Mouse (Mus musculus) liver, embryonic 13.5 days (tissue): ENCODE data around the gene Rnf126. TPM values are rescaled to one million over a fixed set of nuclear protein-coding genes. Genes with fewer than 3 reads are reported as not detected.
"Not testable (repeated sequence)": the region's sequence is repeated elsewhere in the genome, so short reads cannot be mapped to it uniquely, and the experiment has no call there.

ENCODE experiments used
- ATAC-seq: fragments of 200-750 bp; cut with Nextera tagmentation; 2 replicates; pipeline ENCODE4 v1.8.0; 2017; ENCODE audit warnings: low read depth, mild to moderate bottlenecking, moderate number of reproducible peaks, moderate library complexity
- DNase-seq: peaks from one replicate; pipeline ENCODE4 v3.0.0; 2022
- H3K27ac ChIP-seq: fragments of 300-500 bp; sonication (generic); 2 replicates; pipeline ENCODE4 v1.5.1; 2015; ENCODE audit warnings: moderate library complexity, mild to moderate bottlenecking, inconsistent platforms
- H3K27me3 ChIP-seq: fragments of 300-500 bp; sonication (generic); 2 replicates; pipeline ENCODE4 v1.6.1; 2015; ENCODE audit warnings: mild to moderate bottlenecking, inconsistent platforms
- H3K36me3 ChIP-seq: fragments of 300-500 bp; sonication (generic); 2 replicates; pipeline ENCODE4 v1.6.1; 2015; ENCODE audit warnings: mild to moderate bottlenecking, inconsistent platforms
- H3K4me1 ChIP-seq: fragments of 300-500 bp; sonication (generic); replicated peaks from 2 replicates; pipeline ENCODE4 v1.6.1; 2015; ENCODE audit warnings: inconsistent platforms
- H3K4me2 ChIP-seq: fragments of 300-500 bp; sonication (generic); 2 replicates; pipeline ENCODE4 v1.6.1; 2015; ENCODE audit warnings: inconsistent platforms, mild to moderate bottlenecking, moderate library complexity
- H3K4me3 ChIP-seq: fragments of 300-500 bp; sonication (generic); replicated peaks from 2 replicates; pipeline ENCODE4 v1.5.1; 2015; ENCODE audit warnings: mild to moderate bottlenecking, inconsistent platforms
- H3K9ac ChIP-seq: fragments of 300-500 bp; sonication (generic); 2 replicates; pipeline ENCODE4 v1.6.1; 2015; ENCODE audit warnings: mild to moderate bottlenecking, inconsistent platforms
- H3K9me3 ChIP-seq: fragments of 300-500 bp; sonication (generic); replicated peaks from 2 replicates; pipeline ENCODE4 v1.6.1; 2016; ENCODE audit warnings: inconsistent platforms
- WGBS: fragments of 180-500 bp; shearing (Covaris S2); methylation state at CpG from one replicate; pipeline ENCODE4 v1.1.7; 2015; ENCODE audit not compliant: insufficient replicate concordance; 5-methylcytosine and 5-hydroxymethylcytosine counted together
- polyA plus RNA-seq: library from polyadenylated mRNA; unstranded; fragments of >200 nt; fragmentation: Nextera tagmentation; extraction: Ambion mirVana; gene quantifications from 2 replicates; pipeline ENCODE4 v1.2.1, GENCODE M21; 2015

Rnf126 gene
- polyA plus RNA-seq, 1 experiment from 2014 or later = 43.7 TPM

DNA sequence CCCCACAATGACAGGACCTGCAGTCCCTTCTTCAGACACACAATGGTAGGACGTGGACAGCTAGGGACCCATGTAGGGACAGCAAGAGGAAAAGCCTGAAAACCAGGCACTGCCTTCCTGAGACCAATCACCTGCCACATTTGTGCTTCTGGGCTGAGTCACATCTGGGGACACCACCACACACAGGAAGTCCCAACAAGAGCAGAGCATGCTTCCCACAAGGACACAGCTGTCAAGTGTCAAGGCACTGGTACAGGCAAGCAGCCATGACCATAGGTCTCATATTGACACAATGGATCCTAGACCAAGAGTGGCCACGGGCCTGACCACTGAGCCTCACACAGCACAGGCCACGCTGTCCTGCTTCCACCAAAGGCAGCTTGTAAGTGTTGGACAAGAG, 3.9 kb downstream of the Rnf126 start:
- Histone ChIP-seq H3K27ac (no peak overlapping the region), H3K4me3 (no peak overlapping the region), H3K36me3 (peaks cover 67% of the 10 kb centered on the region), H3K4me1 (peaks cover 44% of the 10 kb centered on the region), H3K27me3 (no peaks in the 10 kb centered on the region), H3K4me2 (no peak overlapping the region), H3K9ac (no peak overlapping the region), H3K9me3 (no peaks in the 10 kb centered on the region)
- DNase-seq = no peak
- whole genome bisulfite sequencing = 77% methylated on average over 3 of the region's 3 CpGs
- ATAC-seq = no peak

DNA sequence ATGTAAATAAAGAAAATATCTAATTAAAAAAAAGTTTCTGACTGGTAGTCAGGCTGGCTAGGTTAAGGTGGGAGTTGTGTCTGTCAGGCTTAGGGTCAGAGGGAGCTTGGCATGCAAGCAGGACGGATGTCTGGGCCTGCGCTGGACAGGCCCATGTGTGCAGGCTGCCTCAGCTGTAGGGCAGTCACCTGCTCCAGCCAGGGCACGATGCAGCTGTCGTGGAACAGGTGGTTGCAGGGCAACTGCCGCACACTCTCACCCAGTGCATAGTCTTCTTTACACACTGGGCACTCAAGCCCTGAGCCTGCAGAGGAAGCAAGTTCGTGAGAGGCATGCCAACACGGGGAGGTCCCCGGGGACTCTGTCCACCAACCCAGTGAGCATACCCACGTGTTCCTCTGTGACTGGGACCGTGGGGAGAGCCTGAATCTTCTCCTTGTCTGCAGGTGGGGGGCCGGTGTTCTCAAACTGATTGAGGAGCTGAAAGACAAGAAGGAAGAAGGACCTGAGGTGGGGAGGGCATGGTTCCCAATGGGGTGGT, 6.1 kb downstream of the Rnf126 start:
- Histone ChIP-seq H3K9ac (no peak overlapping the region), H3K4me1 (peaks cover 28% of the 10 kb centered on the region), H3K27ac (no peak overlapping the region), H3K4me3 (no peak overlapping the region), H3K4me2 (no peak overlapping the region), H3K9me3 (no peaks in the 10 kb centered on the region), H3K27me3 (no peaks in the 10 kb centered on the region), H3K36me3 (peaks cover 86% of the 10 kb centered on the region)
- whole genome bisulfite sequencing = 85% methylated on average over 11 of the region's 11 CpGs
- DNase-seq (no peak), ATAC-seq (no peak)

GRCm38 (mm10) chr10:79759675-79760074, 7.1 kb downstream of the Rnf126 start:
- not testable (repeated sequence) for H3K9ac ChIP-seq, DNase-seq, ATAC-seq, H3K9me3 ChIP-seq, H3K27me3 ChIP-seq, H3K4me2 ChIP-seq, H3K4me3 ChIP-seq, H3K27ac ChIP-seq
- 68% methylated on average over 1 of the region's 1 CpGs for WGBS
- Histone ChIP-seq H3K4me1 (peaks cover 28% of the 10 kb centered on the region), H3K36me3 (peaks cover 79% of the 10 kb centered on the region)

- DNase-seq (no peak), ATAC-seq (no peak)
- no peak overlapping the region for H3K27ac ChIP-seq
- WGBS = 85% methylated on average over 24 of the region's 24 CpGs
- no peaks in the 10 kb centered on the region for H3K9me3 ChIP-seq
- H3K27me3 ChIP-seq = peaks cover 3% of the 10 kb centered on the region; the same call in 1 of the 2 replicates
- H3K4me1 ChIP-seq = peaks cover 12% of the 10 kb centered on the region
- no peak overlapping the region for H3K4me2 ChIP-seq
- no peak overlapping the region for H3K4me3 ChIP-seq
- H3K36me3 ChIP-seq = peaks cover 55% of the 10 kb centered on the region
- no peak overlapping the region for H3K9ac ChIP-seq
Measured at GRCm38 (mm10) chr10:79756660-79757059, 10.1 kb downstream of the Rnf126 start.

GRCm38 (mm10) chr10:79755854-79756253, 10.9 kb downstream of the Rnf126 start:
- WGBS = 79% methylated on average over 3 of the region's 3 CpGs
- Histone ChIP-seq H3K4me3 (no peak overlapping the region), H3K27me3 (peaks cover 5% of the 10 kb centered on the region; the same call in 1 of the 2 replicates), H3K4me2 (no peak overlapping the region), H3K4me1 (peaks cover 12% of the 10 kb centered on the region), H3K27ac (no peak overlapping the region), H3K9me3 (no peaks in the 10 kb centered on the region), H3K36me3 (peaks cover 47% of the 10 kb centered on the region), H3K9ac (no peak overlapping the region)
- DNase-seq (no peak), ATAC-seq (no peak)

DNA sequence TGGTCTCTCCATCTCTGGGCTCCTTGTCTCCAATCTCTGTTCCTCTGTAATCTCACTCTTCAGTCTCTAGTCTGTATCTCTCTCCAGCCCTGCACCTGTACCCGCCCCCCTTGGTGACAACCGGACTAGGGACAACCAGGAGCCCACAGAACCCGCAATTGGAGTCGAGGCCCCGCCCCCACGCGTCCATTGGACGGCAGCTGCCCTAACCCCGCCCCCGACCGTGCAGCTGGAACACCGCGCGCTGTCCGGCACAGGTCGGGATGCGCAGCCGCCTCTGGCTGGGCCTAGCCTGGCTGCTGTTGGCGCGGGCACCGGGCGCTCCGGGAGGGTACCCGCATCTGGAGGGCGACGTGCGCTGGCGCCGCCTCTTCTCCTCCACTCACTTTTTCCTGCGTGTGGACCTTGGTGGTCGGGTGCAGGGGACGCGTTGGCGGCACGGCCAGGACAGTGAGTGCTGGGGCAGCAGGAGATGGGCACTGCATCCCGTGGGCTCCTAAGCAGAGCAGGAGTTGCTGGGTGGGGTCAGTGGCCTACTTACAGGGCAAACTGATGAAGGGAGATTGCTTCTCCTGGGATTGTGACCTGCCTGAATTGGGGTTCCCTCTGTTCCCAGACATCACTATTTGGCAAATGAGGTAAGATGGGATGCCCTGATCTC, 11.8 kb downstream of the Rnf126 start, which contains the start of gene Fgf22:
Gene Fgf22, plus strand, starts transcription at position 221 of the 661 bp plus-strand sequence.
- ATAC-seq = peak; percentile 83
- peaks cover 5% of the 10 kb centered on the region; the same call in 1 of the 2 replicates for H3K27me3 ChIP-seq
- peak within 1 kb of the TSS; percentile 31 for H3K4me3 ChIP-seq
- H3K9me3 ChIP-seq = no peaks in the 10 kb centered on the region
- H3K4me2 ChIP-seq = peak within 1 kb of the TSS; percentile 65
- peak; percentile 58 for DNase-seq
- no peak within 1 kb of the TSS for H3K27ac ChIP-seq
- peaks cover 13% of the 10 kb centered on the region for H3K4me1 ChIP-seq
- 6% methylated on average over 36 of the region's 36 CpGs for WGBS
- no peak within 1 kb of the TSS for H3K9ac ChIP-seq
- H3K36me3 ChIP-seq = peaks cover 38% of the 10 kb centered on the region

DNA sequence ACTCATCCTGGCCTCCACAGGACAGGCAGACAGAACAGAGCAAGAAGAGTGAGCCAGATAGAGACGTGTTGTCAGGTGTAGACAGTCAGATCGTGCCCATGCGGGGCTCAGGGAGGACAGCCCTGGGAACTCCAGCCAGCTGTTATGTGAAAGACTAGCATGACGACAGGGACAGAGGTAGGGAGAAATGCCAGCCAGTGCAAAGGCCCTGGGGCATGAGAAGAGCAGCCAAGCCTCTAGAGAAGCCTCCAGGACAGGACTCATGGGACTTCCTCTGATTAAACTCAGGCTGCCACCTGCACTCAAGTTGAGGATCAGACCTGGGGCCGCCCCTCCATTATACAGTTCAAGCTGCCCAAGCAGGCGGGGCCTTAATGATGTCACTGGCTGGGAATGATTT, 18.3 kb downstream of the Rnf126 start:
- Histone ChIP-seq H3K4me2 (no peak overlapping the region), H3K4me3 (no peak overlapping the region), H3K9me3 (no peaks in the 10 kb centered on the region), H3K9ac (no peak overlapping the region), H3K27ac (no peak overlapping the region), H3K36me3 (peaks cover 11% of the 10 kb centered on the region), H3K4me1 (peaks cover 36% of the 10 kb centered on the region), H3K27me3 (peaks cover 5% of the 10 kb centered on the region; the same call in 1 of the 2 replicates)
- ATAC-seq (no peak), DNase-seq (no peak)
- 71% methylated on average over 6 of the region's 6 CpGs for WGBS

- peak overlapping the region; percentile 32 for H3K4me3 ChIP-seq
- H3K9me3 ChIP-seq = no peaks in the 10 kb centered on the region
- DNase-seq (peak; percentile 42), ATAC-seq (peak; percentile 85)
- H3K27me3 ChIP-seq = peaks cover 3% of the 10 kb centered on the region; the same call in 1 of the 2 replicates
- peaks cover 36% of the 10 kb centered on the region for H3K4me1 ChIP-seq
- WGBS = 20% methylated on average over 6 of the region's 6 CpGs
- H3K9ac ChIP-seq = peak overlapping the region; percentile 18; the same call in 1 of the 2 replicates
- H3K4me2 ChIP-seq = peak overlapping the region; percentile 83
- H3K27ac ChIP-seq = peak overlapping the region; percentile 67
- H3K36me3 ChIP-seq = peaks cover 24% of the 10 kb centered on the region
Measured at GRCm38 (mm10) chr10:79746774-79747151, 20.0 kb downstream of the Rnf126 start.

GRCm38 (mm10) chr10:79745898-79746773, 20.6 kb downstream of the Rnf126 start, which contains the start of gene Polrmt:
Gene Polrmt (minus strand): TSS chr10:79746581.
- peak; percentile 97 for ATAC-seq
- Histone ChIP-seq H3K4me3 (peak within 1 kb of the TSS; percentile 73), H3K9me3 (no peaks in the 10 kb centered on the region), H3K9ac (peak within 1 kb of the TSS; percentile 80), H3K27me3 (no peaks in the 10 kb centered on the region), H3K36me3 (peaks cover 30% of the 10 kb centered on the region), H3K27ac (peak within 1 kb of the TSS; percentile 67), H3K4me2 (peak within 1 kb of the TSS; percentile 83), H3K4me1 (peaks cover 36% of the 10 kb centered on the region)
- WGBS = 3% methylated on average over 38 of the region's 38 CpGs
- peak; percentile 94 for DNase-seq

- Histone ChIP-seq H3K9ac (peak overlapping the region; percentile 80), H3K9me3 (no peaks in the 10 kb centered on the region), H3K27ac (no peak overlapping the region; the same call in 1 of the 2 replicates), H3K4me3 (peak overlapping the region; percentile 73), H3K4me1 (peaks cover 36% of the 10 kb centered on the region), H3K4me2 (peak overlapping the region; percentile 83), H3K36me3 (peaks cover 38% of the 10 kb centered on the region), H3K27me3 (no peaks in the 10 kb centered on the region)
- 87% methylated on average over 3 of the region's 3 CpGs for WGBS
- DNase-seq = no peak
- ATAC-seq = no peak
Measured at GRCm38 (mm10) chr10:79745411-79745810, 21.3 kb downstream of the Rnf126 start.
